Mouse (Mus musculus) ovary, postnatal 10 days (tissue): ENCODE data around the gene Adm.

Experiments
- DNase-seq: peaks from one replicate; pipeline ENCODE4 v3.0.0; 2022; ENCODE audit warnings: low spot score

Adm gene

DNA sequence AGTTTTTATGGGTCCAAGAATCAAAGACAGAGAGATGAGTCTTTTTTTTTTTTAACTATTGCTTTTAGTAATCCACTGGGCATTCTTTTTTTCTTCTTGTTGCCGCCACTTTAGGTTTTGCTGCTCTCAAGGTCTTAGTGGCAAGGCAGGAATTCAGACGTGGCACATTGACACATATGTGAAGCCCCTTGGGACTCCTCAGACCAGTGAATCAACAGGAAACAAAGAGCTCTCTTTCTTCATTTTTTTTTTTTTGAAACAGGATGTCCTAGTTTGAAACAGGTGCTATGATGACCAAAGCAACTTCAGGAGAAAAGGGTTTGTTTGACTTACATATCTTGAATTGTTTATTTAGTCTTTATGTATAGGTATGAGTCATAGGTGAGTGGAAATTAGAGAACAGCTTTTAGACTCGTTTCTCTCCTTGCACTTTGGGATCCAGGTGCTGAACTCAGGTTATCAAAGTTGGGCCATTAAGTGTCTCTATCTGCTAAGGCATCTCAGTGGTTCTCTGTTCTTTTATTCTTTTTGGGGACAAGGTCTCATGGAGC, 31.0 kb downstream of the Adm start:
- no peak for DNase-seq

DNA sequence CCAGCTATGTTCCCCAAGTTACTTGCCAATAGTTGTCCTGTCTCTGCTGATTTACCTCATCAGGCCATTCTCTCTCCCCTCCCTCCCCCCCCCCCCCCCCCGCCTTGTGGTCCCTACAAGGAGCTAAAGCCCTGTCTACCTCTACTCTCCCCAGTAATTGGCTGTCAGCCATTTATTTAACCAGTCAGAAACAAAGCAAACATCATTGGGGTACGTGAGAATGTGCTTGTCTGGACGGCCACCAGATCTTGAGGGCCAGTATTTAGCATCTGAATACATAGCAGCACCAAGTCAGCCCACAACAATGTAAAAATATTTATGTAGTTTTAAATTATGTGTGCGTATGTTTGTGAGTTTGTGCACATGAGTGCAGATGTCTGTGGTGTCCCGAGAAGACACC, 39.1 kb downstream of the Adm start:
- DNase-seq, result no peak

DNA sequence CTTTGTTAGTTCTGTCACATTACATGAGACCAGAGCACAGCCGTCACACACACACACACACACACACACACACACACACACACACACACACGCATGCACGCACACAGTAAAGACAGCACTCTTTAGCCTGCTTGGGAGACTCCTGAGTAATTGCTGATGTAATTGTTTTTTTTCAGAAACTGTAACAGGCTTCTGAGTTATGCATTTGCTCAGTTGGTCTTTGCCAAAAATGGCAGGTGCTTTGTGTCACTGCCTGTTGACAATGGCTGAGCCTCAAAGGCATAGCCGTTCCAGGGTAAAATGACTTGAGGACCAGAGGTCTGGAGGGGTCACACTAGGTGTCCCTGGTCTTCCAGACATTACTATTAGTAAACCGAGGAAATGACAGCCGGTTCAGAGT, 40.8 kb downstream of the Adm start:
- no peak for DNase-seq

DNA sequence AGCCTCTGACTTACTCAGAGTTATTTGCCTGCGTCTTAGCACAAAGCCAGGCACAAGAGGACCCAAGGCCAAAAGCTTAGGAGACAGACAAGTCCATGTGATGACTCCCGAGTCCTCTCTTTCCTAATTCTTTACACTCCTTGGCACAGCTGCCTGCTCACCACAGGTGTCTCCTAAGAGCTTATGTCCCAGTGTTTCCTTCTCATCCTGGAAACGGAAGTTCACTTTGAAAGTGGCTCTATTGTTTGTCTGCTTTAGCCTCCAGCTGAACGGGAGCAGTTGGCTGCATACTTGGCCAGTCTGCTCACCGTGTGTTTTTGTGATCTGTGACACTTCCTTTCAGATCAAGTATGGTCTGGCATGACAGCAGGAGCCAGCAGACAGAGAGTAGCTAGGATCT, 41.3 kb downstream of the Adm start:
- no peak for DNase-seq

DNA sequence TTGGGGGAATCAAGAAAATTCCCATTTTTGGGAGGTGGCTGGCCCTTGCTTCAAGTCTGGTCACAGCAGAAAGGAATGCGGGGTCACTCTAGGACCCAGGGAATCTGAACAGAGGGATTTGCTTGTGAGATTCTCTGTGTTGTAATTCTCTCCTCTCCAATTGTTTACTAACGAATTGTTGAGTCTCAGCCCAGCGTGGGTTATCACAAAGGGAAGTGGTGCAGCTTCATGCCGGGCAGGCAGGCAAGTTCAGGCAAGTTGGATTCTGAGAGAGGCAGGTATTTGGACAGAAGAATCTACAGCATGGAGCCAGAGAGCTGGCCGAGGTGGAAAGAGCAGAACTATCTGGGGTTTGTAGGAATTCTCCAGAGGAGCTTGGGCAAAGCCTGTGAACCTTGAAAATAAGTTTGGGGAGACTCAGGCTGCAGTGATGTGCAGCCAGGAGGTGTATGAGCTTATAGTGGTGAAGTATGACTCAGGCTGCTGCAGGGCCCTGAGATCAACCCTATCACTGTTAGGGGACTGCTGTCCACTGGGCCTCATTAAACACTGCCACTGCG, 43.7 kb downstream of the Adm start:
- DNase-seq, result no peak
